Mouse (Mus musculus) midbrain, postnatal 0 days (tissue): Measurements from ENCODE around the gene Pigs. TPM values are rescaled to one million over a fixed set of nuclear protein-coding genes. Genes with fewer than 3 reads are reported as not detected.

ENCODE experiments used
- ATAC-seq: fragments of 200-750 bp; cut with Nextera tagmentation; 2 replicates; pipeline ENCODE4 v1.8.0; 2017; ENCODE audit warnings: moderate number of reproducible peaks, mild to moderate bottlenecking, moderate TSS enrichment, moderate library complexity; ENCODE audit not compliant: low FRiP score
- DNase-seq: peaks from one replicate; pipeline ENCODE4 v3.0.0-alpha.2; 2015; ENCODE audit warnings: low spot score
- H3K27ac ChIP-seq: fragments of 300-500 bp; sonication (generic); 2 replicates; pipeline ENCODE4 v1.5.1; 2014; ENCODE audit warnings: low read depth, mild to moderate bottlenecking, low read length, mixed read lengths
- H3K27me3 ChIP-seq: fragments of 300-500 bp; sonication (generic); 2 replicates; pipeline ENCODE4 v1.6.1; 2014; ENCODE audit warnings: low read length, control low read depth, mixed read lengths; ENCODE audit not compliant: insufficient read depth
- H3K36me3 ChIP-seq: fragments of 300-500 bp; sonication (generic); 2 replicates; pipeline ENCODE4 v1.6.1; 2014; ENCODE audit warnings: low read length, control low read depth, mixed read lengths; ENCODE audit not compliant: insufficient read depth
- H3K4me1 ChIP-seq: fragments of 300-500 bp; sonication (generic); 2 replicates; pipeline ENCODE4 v1.6.1; 2014; ENCODE audit warnings: mild to moderate bottlenecking, control low read depth, antibody characterized with exemption, low read length, mixed read lengths; ENCODE audit not compliant: insufficient read depth
- H3K4me2 ChIP-seq: fragments of 300-500 bp; sonication (generic); 2 replicates; pipeline ENCODE4 v1.6.1; 2014; ENCODE audit warnings: low read depth, mild to moderate bottlenecking, low read length, mixed read lengths; ENCODE audit not compliant: poor library complexity, severe bottlenecking
- H3K4me3 ChIP-seq: fragments of 300-500 bp; sonication (generic); 2 replicates; pipeline ENCODE4 v1.5.1; 2014; ENCODE audit warnings: low read depth, mild to moderate bottlenecking, low read length, moderate library complexity
- H3K9ac ChIP-seq: fragments of 300-500 bp; sonication (generic); replicated peaks from 2 replicates; pipeline ENCODE4 v1.6.1; 2014; ENCODE audit warnings: mild to moderate bottlenecking, low read length, moderate library complexity, mixed read lengths; ENCODE audit not compliant: poor library complexity, severe bottlenecking
- H3K9me3 ChIP-seq: fragments of 300-500 bp; sonication (generic); 2 replicates; pipeline ENCODE4 v1.6.1; 2016; ENCODE audit warnings: low read length, control low read depth
- CTCF ChIP-seq: IDR thresholded peaks from 2 replicates; pipeline ENCODE4 v1.5.1; 2016; ENCODE audit warnings: antibody characterized with exemption, mild to moderate bottlenecking
- WGBS: fragments of 180-500 bp; shearing (Covaris S2); extraction: QIAGEN DNeasy Blood & Tissue Kit; methylation state at CpG from one replicate; pipeline ENCODE4 v1.1.7; 2014; 5-methylcytosine and 5-hydroxymethylcytosine counted together
- polyA plus RNA-seq: library from polyadenylated mRNA; unstranded; fragments of >200 nt; fragmentation: Nextera tagmentation; extraction: Ambion mirVana; gene quantifications from 2 replicates; pipeline ENCODE4 v1.2.1, GENCODE M21; 2015
- total RNA-seq: library from RNA; depleted of rRNA; stranded (reverse); fragments of >200 nt; gene quantifications from 2 replicates; pipeline ENCODE4 v1.2.3, GENCODE M21; 2014

The Pigs gene
- total and polyA plus RNA-seq, 2 experiments from 2014 or later = 62.4 to 82.6 TPM

DNA sequence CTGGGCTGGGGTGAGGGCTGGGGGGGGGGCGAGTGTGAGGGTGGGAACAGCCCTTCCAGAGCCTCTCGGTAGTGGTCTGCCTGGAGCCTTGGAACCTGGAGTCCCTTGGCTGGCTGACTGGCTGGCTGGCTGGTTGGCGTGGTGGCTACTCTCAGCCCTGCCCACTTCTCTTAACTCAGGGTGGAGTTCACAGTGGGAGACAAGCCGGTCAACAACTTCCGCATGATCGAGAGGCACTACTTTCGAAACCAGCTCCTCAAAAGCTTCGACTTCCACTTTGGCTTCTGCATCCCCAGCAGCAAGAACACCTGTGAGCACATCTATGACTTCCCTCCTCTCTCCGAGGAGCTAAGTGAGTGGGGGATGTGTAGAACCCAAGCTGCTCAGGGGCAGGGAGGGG is 19.7 kb downstream of the Pigs start:
- ATAC-seq = no peak
- no peaks in the 10 kb centered on the region for H3K9me3 ChIP-seq
- H3K27ac ChIP-seq = no peak overlapping the region
- H3K9ac ChIP-seq = no peak overlapping the region
- H3K4me3 ChIP-seq = no peak overlapping the region
- DNase-seq = no peak
- H3K4me2 ChIP-seq = no peak overlapping the region
- H3K36me3 ChIP-seq = peaks cover 21% of the 10 kb centered on the region; the same call in 1 of the 2 replicates
- 85% methylated on average over 9 of the region's 9 CpGs for WGBS
- TF ChIP-seq CTCF = no peak
- no peaks in the 10 kb centered on the region for H3K27me3 ChIP-seq
- peaks cover 16% of the 10 kb centered on the region; the same call in 1 of the 2 replicates for H3K4me1 ChIP-seq

DNA sequence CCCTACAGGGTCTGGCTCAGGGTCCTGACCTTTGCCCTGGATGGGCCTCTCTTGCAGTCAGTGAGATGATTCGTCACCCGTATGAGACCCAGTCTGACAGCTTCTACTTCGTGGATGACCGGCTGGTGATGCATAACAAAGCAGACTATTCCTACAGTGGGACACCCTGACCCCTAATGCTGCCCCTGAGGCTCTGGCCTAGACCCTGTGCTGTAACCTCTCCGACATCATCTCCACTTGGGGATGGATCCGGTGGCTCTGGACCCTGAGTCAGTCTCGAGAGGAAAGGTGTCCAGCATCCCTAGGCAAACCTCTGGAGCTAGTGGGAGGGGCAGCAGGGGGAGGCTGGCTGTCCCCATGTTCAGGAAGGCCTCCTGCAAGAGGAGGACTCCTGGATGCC is 20.3 kb downstream of the Pigs start:
- Histone ChIP-seq H3K9ac (no peak overlapping the region), H3K36me3 (peaks cover 21% of the 10 kb centered on the region; the same call in 1 of the 2 replicates), H3K9me3 (no peaks in the 10 kb centered on the region), H3K27me3 (no peaks in the 10 kb centered on the region), H3K27ac (no peak overlapping the region), H3K4me1 (peaks cover 16% of the 10 kb centered on the region; the same call in 1 of the 2 replicates), H3K4me3 (no peak overlapping the region), H3K4me2 (no peak overlapping the region)
- 65% methylated on average over 7 of the region's 7 CpGs for WGBS
- DNase-seq = no peak
- TF ChIP-seq CTCF = no peak
- no peak for ATAC-seq

DNA sequence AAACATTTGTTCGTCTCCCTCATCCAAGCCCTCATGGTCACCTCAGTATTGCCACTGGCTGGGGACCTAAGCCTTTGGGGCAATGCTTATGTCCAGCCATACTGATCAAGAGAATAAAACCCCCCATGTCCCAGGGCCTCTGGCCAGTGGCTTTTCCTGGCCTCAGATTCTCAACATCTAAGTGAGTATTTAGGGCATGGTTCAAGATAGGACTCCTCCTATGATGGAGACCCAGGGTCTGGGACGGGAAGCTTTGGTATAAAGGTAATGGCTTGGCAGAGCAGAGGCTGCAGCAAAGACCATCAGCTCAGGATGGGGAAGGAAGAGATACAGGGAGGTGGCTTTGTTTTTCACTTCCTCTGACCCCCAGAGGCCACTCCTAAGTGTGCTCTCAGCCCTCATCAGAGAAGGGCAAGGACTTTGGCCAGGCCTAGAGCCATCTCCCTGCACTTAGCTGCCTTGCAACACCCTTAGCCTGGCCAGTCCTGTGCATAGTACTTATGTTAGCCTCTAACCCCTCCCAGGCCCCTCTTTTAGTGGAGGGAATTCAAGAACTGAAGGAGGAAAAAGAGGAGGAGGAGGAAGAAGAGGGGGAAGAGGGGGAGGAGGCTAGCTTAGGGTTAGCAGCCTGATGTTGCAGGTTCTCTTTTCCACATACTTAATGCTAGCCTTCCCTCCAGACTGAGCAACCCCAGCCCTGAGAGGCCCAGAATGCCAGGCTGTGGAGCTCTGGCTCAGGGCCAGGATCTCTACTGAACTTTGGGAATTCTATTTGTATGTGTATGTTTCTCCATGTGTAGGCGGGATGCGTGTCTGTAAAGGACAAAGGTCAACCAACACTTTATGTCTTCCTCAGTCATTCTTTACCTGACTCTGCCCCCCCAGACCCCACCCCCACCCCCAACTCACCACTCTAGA is 21.5 kb downstream of the Pigs start:
- no peak overlapping the region for H3K4me3 ChIP-seq
- ATAC-seq (no peak), DNase-seq (no peak)
- H3K4me2 ChIP-seq = no peak overlapping the region
- 89% methylated on average over 4 of the region's 4 CpGs for WGBS
- H3K9me3 ChIP-seq = no peaks in the 10 kb centered on the region
- H3K9ac ChIP-seq = no peak overlapping the region
- TF ChIP-seq CTCF = no peak
- H3K36me3 ChIP-seq = peaks cover 21% of the 10 kb centered on the region; the same call in 1 of the 2 replicates
- H3K27me3 ChIP-seq = no peaks in the 10 kb centered on the region
- H3K27ac ChIP-seq = no peak overlapping the region
- H3K4me1 ChIP-seq = peaks cover 15% of the 10 kb centered on the region; the same call in 1 of the 2 replicates

DNA sequence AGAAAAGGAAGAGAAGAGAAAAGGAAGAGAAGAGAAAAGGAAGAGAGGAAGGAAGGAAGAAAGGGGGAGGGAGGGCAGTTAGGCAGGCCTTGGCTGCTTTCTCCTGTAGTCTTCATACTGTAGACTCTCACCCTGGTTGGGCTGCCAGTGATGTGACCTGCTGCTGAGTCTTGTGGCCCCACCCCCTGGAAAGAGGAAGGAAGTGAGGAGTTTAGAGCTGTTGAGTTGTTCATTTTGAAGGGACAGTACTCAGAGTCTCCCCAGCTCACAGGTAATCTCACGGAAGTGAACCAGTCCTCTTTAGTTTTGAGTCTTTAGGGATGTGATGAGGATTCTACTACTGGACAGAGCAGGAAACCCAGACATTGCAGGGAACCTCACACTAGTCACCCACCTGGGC is 24.9 kb downstream of the Pigs start:
- H3K4me1 ChIP-seq = no peaks in the 10 kb centered on the region
- DNase-seq (no peak), ATAC-seq (no peak)
- no peak overlapping the region for H3K4me3 ChIP-seq
- no peaks in the 10 kb centered on the region for H3K9me3 ChIP-seq
- WGBS = 97% methylated on average over 1 of the region's 1 CpGs
- no peaks in the 10 kb centered on the region for H3K27me3 ChIP-seq
- H3K4me2 ChIP-seq = no peak overlapping the region
- H3K27ac ChIP-seq = no peak overlapping the region
- no peak for TF ChIP-seq CTCF
- peaks cover 17% of the 10 kb centered on the region; the same call in 1 of the 2 replicates for H3K36me3 ChIP-seq
- H3K9ac ChIP-seq = no peak overlapping the region

DNA sequence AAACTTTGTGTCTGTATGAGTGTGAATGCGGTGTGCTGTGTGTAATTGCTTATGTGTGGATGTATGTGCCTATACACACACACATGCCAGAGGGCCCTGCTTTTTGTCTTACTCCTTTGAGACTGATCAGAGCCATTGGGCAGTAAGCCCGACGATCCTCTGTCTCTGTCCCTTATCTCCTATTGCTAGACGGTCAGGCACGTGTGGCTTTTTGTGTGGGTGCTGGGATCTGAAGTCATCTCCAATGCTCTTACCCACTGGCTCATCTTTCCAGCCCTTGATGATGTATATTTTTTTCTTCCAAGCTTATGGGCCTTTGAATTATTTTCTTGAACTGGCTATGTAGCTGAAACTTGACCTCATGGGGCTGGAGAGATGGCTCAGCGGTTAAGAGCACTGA is 26.7 kb downstream of the Pigs start:
- Histone ChIP-seq H3K9me3 (no peaks in the 10 kb centered on the region), H3K4me3 (no peak overlapping the region), H3K4me1 (no peaks in the 10 kb centered on the region), H3K27me3 (no peaks in the 10 kb centered on the region), H3K9ac (no peak overlapping the region), H3K4me2 (no peak overlapping the region), H3K36me3 (0 out of 2 replicates have a peak, but pooled peaks cover under 1% of the 10 kb centered on the region), H3K27ac (no peak overlapping the region)
- ATAC-seq (no peak), DNase-seq (no peak)
- 89% methylated on average over 6 of the region's 6 CpGs for WGBS
- no peak for TF ChIP-seq CTCF
